Mouse (Mus musculus) MEL (cell line): ENCODE results near the gene Htr5b. TPM values are rescaled to one million over a fixed set of nuclear protein-coding genes. Genes with fewer than 3 reads are reported as not detected.

Experiments used
- DNase-seq: peaks from one replicate; pipeline ENCODE4 v3.0.0; 2011; ENCODE audit warnings: low read depth, low spot score
- H3K27ac ChIP-seq: 2 replicates; pipeline ENCODE4 v1.5.1; 2012; ENCODE audit warnings: low read depth, mild to moderate bottlenecking, control low read depth, low read length, moderate library complexity; ENCODE audit not compliant: control insufficient read depth
- H3K27me3 ChIP-seq, 2 experiments: fragments of 150-350 bp in 1 of 2; sonication (generic) in 1 of 2; 2 replicates each; pipeline ENCODE4 v1.6.1; 2012; ENCODE audit warnings: low read length in 2 of 2, mild to moderate bottlenecking in 2 of 2, improper control_type of control experiment in 1 of 2, moderate library complexity in 1 of 2; ENCODE audit not compliant: insufficient read depth in 2 of 2, control insufficient read depth in 1 of 2
- H3K36me3 ChIP-seq, 2 experiments: 2 replicates each; pipeline ENCODE4 v1.6.1; 2012 to 2014; ENCODE audit warnings: low read length in 2 of 2, improper control_type of control experiment in 1 of 2, inconsistent platforms in 1 of 2, mild to moderate bottlenecking in 1 of 2; ENCODE audit not compliant: insufficient read depth in 2 of 2, control insufficient read depth in 1 of 2
- H3K4me1 ChIP-seq, 2 experiments: fragments of 150-350 bp in 1 of 2; sonication (generic) in 1 of 2; 2 replicates each; pipeline ENCODE4 v1.6.1; 2012; ENCODE audit warnings: low read length in 2 of 2, improper control_type of control experiment in 1 of 2, mild to moderate bottlenecking in 1 of 2; ENCODE audit not compliant: insufficient read depth in 2 of 2, control insufficient read depth in 1 of 2
- H3K4me3 ChIP-seq, 2 experiments: fragments of 150-350 bp in 1 of 2; sonication (generic) in 1 of 2; 2 replicates each; pipeline ENCODE4 v1.5.1; 2012; ENCODE audit warnings: low read depth in 2 of 2, low read length in 2 of 2, mild to moderate bottlenecking in 2 of 2, moderate library complexity in 2 of 2, control low read depth in 1 of 2, improper control_type of control experiment in 1 of 2; ENCODE audit not compliant: control insufficient read depth in 1 of 2, insufficient read depth in 1 of 2
- H3K79me2 ChIP-seq: 2 replicates; pipeline ENCODE4 v1.6.1; 2012; ENCODE audit warnings: mild to moderate bottlenecking, low read length, moderate library complexity; ENCODE audit not compliant: control insufficient read depth, poor library complexity, insufficient read depth
- H3K9ac ChIP-seq: 2 replicates; pipeline ENCODE4 v1.6.1; 2012; ENCODE audit warnings: low read depth, mild to moderate bottlenecking, control low read depth, low read length, moderate library complexity; ENCODE audit not compliant: control insufficient read depth, poor library complexity, severe bottlenecking
- H3K9me3 ChIP-seq: fragments of 150-350 bp; sonication (generic); replicated peaks from 2 replicates; pipeline ENCODE4 v1.6.1; 2012; ENCODE audit warnings: mild to moderate bottlenecking, low read length, improper control_type of control experiment, moderate library complexity; ENCODE audit not compliant: insufficient read depth
- CHD1 ChIP-seq: IDR thresholded peaks from 2 replicates; pipeline ENCODE4 v1.6.1; 2012; ENCODE audit warnings: low read depth, mild to moderate bottlenecking, inconsistent platforms, low read length, improper control_type of control experiment
- CHD2 ChIP-seq: IDR thresholded peaks from 2 replicates; pipeline ENCODE4 v1.6.1; 2011; ENCODE audit warnings: low read length, improper control_type of control experiment
- CTCF ChIP-seq, 3 experiments: IDR thresholded peaks in 2 of 3; conservative IDR thresholded peaks in 1 of 3; 2 replicates each; pipeline ENCODE4 v1.5.1; 2011 to 2012; ENCODE audit warnings: low read length in 3 of 3, low read depth in 2 of 3, mild to moderate bottlenecking in 2 of 3, improper control_type of control experiment in 1 of 3, inconsistent platforms in 1 of 3, mixed read lengths in 1 of 3, moderate library complexity in 1 of 3; ENCODE audit not compliant: control insufficient read depth in 1 of 3, insufficient read depth in 1 of 3, poor library complexity in 1 of 3, severe bottlenecking in 1 of 3
- E2F4 ChIP-seq: IDR thresholded peaks from 2 replicates; pipeline ENCODE4 v1.6.1; 2011; ENCODE audit warnings: low read depth, low read length, improper control_type of control experiment, borderline replicate concordance
- ELF1 ChIP-seq: IDR thresholded peaks from 2 replicates; pipeline ENCODE4 v1.6.1; 2014; ENCODE audit warnings: low read depth, mild to moderate bottlenecking, inconsistent platforms, low read length, improper control_type of control experiment, moderate library complexity
- EP300 ChIP-seq, 2 experiments: IDR thresholded peaks; 2 replicates each; pipeline ENCODE4 v1.6.1; 2011; ENCODE audit warnings: improper control_type of control experiment in 2 of 2, low read length in 2 of 2, low read depth in 1 of 2, mild to moderate bottlenecking in 1 of 2
- GABPA ChIP-seq: IDR thresholded peaks from 2 replicates; pipeline ENCODE4 v1.6.1; 2012; ENCODE audit warnings: low read depth, mild to moderate bottlenecking, inconsistent platforms, low read length, improper control_type of control experiment, moderate library complexity
- JUND ChIP-seq: IDR thresholded peaks from 2 replicates; pipeline ENCODE4 v1.6.1; 2011; ENCODE audit warnings: low read depth, mild to moderate bottlenecking, improper control_type of control experiment, low read length
- KAT2A ChIP-seq: conservative IDR thresholded peaks from 2 replicates; pipeline ENCODE4 v1.6.1; 2012; ENCODE audit warnings: low read depth, low read length, improper control_type of control experiment, inconsistent platforms
- MAX ChIP-seq: IDR thresholded peaks from 2 replicates; pipeline ENCODE4 v1.6.1; 2011; ENCODE audit warnings: low read length, improper control_type of control experiment
- MEF2A ChIP-seq: IDR thresholded peaks from 2 replicates; pipeline ENCODE4 v1.6.1; 2014; ENCODE audit warnings: low read depth, mild to moderate bottlenecking, inconsistent platforms, low read length, improper control_type of control experiment; ENCODE audit not compliant: poor library complexity, insufficient replicate concordance, severe bottlenecking; ENCODE audit errors: extremely low read depth
- MXI1 ChIP-seq: IDR thresholded peaks from 2 replicates; pipeline ENCODE4 v1.6.1; 2011; ENCODE audit warnings: mild to moderate bottlenecking, low read depth, low read length, improper control_type of control experiment
- MYC ChIP-seq: IDR thresholded peaks from 2 replicates; pipeline ENCODE4 v1.6.1; 2011; ENCODE audit warnings: low read depth, mild to moderate bottlenecking, low read length, improper control_type of control experiment, moderate library complexity
- NRF1 ChIP-seq: IDR thresholded peaks from 2 replicates; pipeline ENCODE4 v1.6.1; 2014; ENCODE audit warnings: low read depth, mild to moderate bottlenecking, inconsistent platforms, low read length, improper control_type of control experiment, moderate library complexity; ENCODE audit not compliant: poor library complexity, insufficient read depth, severe bottlenecking
- POLR2A ChIP-seq, 2 experiments: IDR thresholded peaks; 2 replicates each; pipeline ENCODE4 v1.6.1; 2011 to 2012; ENCODE audit warnings: low read length in 2 of 2, mild to moderate bottlenecking in 2 of 2, control low read depth in 1 of 2, improper control_type of control experiment in 1 of 2, low read depth in 1 of 2, moderate library complexity in 1 of 2; ENCODE audit not compliant: control insufficient read depth in 1 of 2, insufficient read depth in 1 of 2, poor library complexity in 1 of 2
- POLR2AphosphoS2 ChIP-seq: IDR thresholded peaks from 2 replicates; pipeline ENCODE4 v1.6.1; 2011; ENCODE audit warnings: low read length, improper control_type of control experiment
- RAD21 ChIP-seq: IDR thresholded peaks from 2 replicates; pipeline ENCODE4 v1.6.1; 2011; ENCODE audit warnings: mild to moderate bottlenecking, low read depth, low read length, improper control_type of control experiment
- SIN3A ChIP-seq: IDR thresholded peaks from 2 replicates; pipeline ENCODE4 v1.6.1; 2012; ENCODE audit warnings: low read length, improper control_type of control experiment, inconsistent platforms
- TBP ChIP-seq: IDR thresholded peaks from 2 replicates; pipeline ENCODE4 v1.8.0; 2011; ENCODE audit warnings: low read depth, low read length, improper control_type of control experiment
- TCF12 ChIP-seq: IDR thresholded peaks from 2 replicates; pipeline ENCODE4 v1.6.1; 2014; ENCODE audit warnings: low read depth, mild to moderate bottlenecking, inconsistent platforms, low read length, improper control_type of control experiment, moderate library complexity
- USF1 ChIP-seq: IDR thresholded peaks from 2 replicates; pipeline ENCODE4 v1.6.1; 2014; ENCODE audit warnings: low read depth, mild to moderate bottlenecking, inconsistent platforms, low read length, improper control_type of control experiment, moderate library complexity
- ZNF384 ChIP-seq: IDR thresholded peaks from 2 replicates; pipeline ENCODE4 v1.6.1; 2012; ENCODE audit warnings: low read depth, mild to moderate bottlenecking, inconsistent platforms, low read length, improper control_type of control experiment
- polyA plus RNA-seq, 2 experiments: library from polyadenylated mRNA; stranded (reverse) in 1 of 2; unstranded in 1 of 2; fragments of >175 nt in 1 of 2; fragments of >200 nt in 1 of 2; gene quantifications; 2 replicates each; pipeline versions ENCODE4 v1.2.1 to v1.2.4; 2012; ENCODE audit warnings: low replicate concordance in 2 of 2, low read depth in 1 of 2; ENCODE audit not compliant: insufficient read length in 2 of 2, insufficient read depth in 1 of 2, missing spikeins in 1 of 2
- total RNA-seq: library from RNA; depleted of rRNA; stranded (reverse); fragments of 300-350 nt; gene quantifications from 2 replicates; pipeline ENCODE4 v1.2.3, GENCODE M21; 2012

The Htr5b gene
- total and polyA plus RNA-seq, 3 experiments: not detected

- H3K27ac ChIP-seq: no peak overlapping the region
- no peak for DNase-seq
- H3K79me2 ChIP-seq: no peaks in the 10 kb centered on the region
- peaks cover 0 to 4% of the 10 kb centered on the region in 2 experiments; a peak in 3 of 4 replicates for H3K36me3 ChIP-seq
- H3K9me3 ChIP-seq: no peaks in the 10 kb centered on the region
- no peak overlapping the region for H3K9ac ChIP-seq
- no peak overlapping the region for H3K4me3 ChIP-seq
- no peaks in the 10 kb centered on the region for H3K27me3 ChIP-seq
- no peak for TF ChIP-seq TCF12
- TF ChIP-seq CHD2: no peak
- TF ChIP-seq KAT2A: no peak
- TF ChIP-seq MAX: no peak
- no peak for TF ChIP-seq MYC
- TF ChIP-seq POLR2A (IDR thresholded peaks at IDR 0.05; ENCODE audit: control insufficient read depth in 1 of 2, insufficient read depth in 1 of 2, low read depth in 1 of 2, low read length in 2 of 2, poor library complexity in 1 of 2): no peak
- no peak for TF ChIP-seq NRF1
- no peak for TF ChIP-seq EP300 (IDR thresholded peaks at IDR 0.05; ENCODE audit: low read depth in 1 of 2, low read length in 2 of 2)
- TF ChIP-seq MXI1: no peak
- H3K4me1 ChIP-seq: 0 out of 4 replicates have a peak, but pooled peaks cover 0 to 6% of the 10 kb centered on the region in 2 experiments
Observed at GRCm38 (mm10) chr1:121486803-121487202, 41.5 kb downstream of the Htr5b start.

- Histone ChIP-seq H3K9me3 (no peaks in the 10 kb centered on the region), H3K36me3 (peaks cover under 1 to 13% of the 10 kb centered on the region in 2 experiments), H3K9ac (no peak overlapping the region), H3K4me3 (no peak overlapping the region), H3K27ac (no peak overlapping the region), H3K79me2 (no peaks in the 10 kb centered on the region), H3K4me1 (peaks cover 5 to 12% of the 10 kb centered on the region in 2 experiments; a peak in 3 of 4 replicates), H3K27me3 (no peaks in the 10 kb centered on the region)
- peak; percentile 70 for DNase-seq
- TF ChIP-seq NRF1 (no peak), ELF1 (no peak), RAD21 (no peak), EP300 (IDR thresholded peaks at IDR 0.05; ENCODE audit: low read depth in 1 of 2, low read length in 2 of 2) (no peak), MYC (no peak), TBP (no peak), MEF2A (no peak), CTCF (IDR thresholded peaks at IDR 0.05 in 2 of 3, conservative IDR thresholded peaks at IDR 0.05 in 1 of 3; ENCODE audit: control insufficient read depth in 1 of 3, insufficient read depth in 1 of 3, low read depth in 2 of 3, low read length in 3 of 3, poor library complexity in 1 of 3, severe bottlenecking in 1 of 3) (no peak)
Observed at GRCm38 (mm10) chr1:121483091-121483490, 45.2 kb downstream of the Htr5b start.

GRCm38 (mm10) chr1:121479403-121479802 lies 48.9 kb downstream of the Htr5b start:
- H3K36me3 ChIP-seq: peaks cover 7 to 12% of the 10 kb centered on the region in 2 experiments
- no peaks in the 10 kb centered on the region for H3K27me3 ChIP-seq
- no peak for DNase-seq

More at GRCm38 (mm10) chr1:121479403-121479802, 48.9 kb downstream of the Htr5b start:
- peaks cover 12 to 17% of the 10 kb centered on the region in 2 experiments for H3K4me1 ChIP-seq
- H3K79me2 ChIP-seq: no peaks in the 10 kb centered on the region
- H3K4me3 ChIP-seq: no peak overlapping the region
- no peak for TF ChIP-seq TBP
- no peak for TF ChIP-seq CHD1
- no peak for TF ChIP-seq GABPA
- no peak for TF ChIP-seq ZNF384
- TF ChIP-seq SIN3A: no peak
- TF ChIP-seq USF1: no peak
- TF ChIP-seq E2F4: no peak
- TF ChIP-seq JUND: no peak
- TF ChIP-seq RAD21: no peak
- no peak for TF ChIP-seq POLR2AphosphoS2
- no peaks in the 10 kb centered on the region for H3K9me3 ChIP-seq
- H3K9ac ChIP-seq: no peak overlapping the region
- H3K27ac ChIP-seq: no peak overlapping the region
